Mouse (Mus musculus) myocyte (in vitro differentiated cells): Measurements from ENCODE around the gene Hes2. TPM values are rescaled to one million over a fixed set of nuclear protein-coding genes. Genes with fewer than 3 reads are reported as not detected.

Experiments used
- H3K27me3 ChIP-seq: one replicate; pipeline ENCODE4 v1.6.1; 2011; ENCODE audit not compliant: control insufficient read depth, insufficient read depth, insufficient read length
- H3K36me3 ChIP-seq: one replicate; pipeline ENCODE4 v1.6.1; 2011; ENCODE audit not compliant: control insufficient read depth, insufficient read depth
- H3K4me2 ChIP-seq: one replicate; pipeline ENCODE4 v1.6.1; 2011; ENCODE audit warnings: low read depth, control low read depth
- H3K4me3 ChIP-seq: one replicate; pipeline ENCODE4 v1.5.1; 2011; ENCODE audit warnings: mild to moderate bottlenecking, control low read depth, moderate library complexity
- H3K79me2 ChIP-seq: one replicate; pipeline ENCODE4 v1.6.1; 2011; ENCODE audit not compliant: control insufficient read depth, insufficient read depth
- H3ac ChIP-seq: one replicate; pipeline ENCODE4 v1.6.1; 2011; ENCODE audit not compliant: control insufficient read depth, insufficient read length
- CEBPB ChIP-seq: IDR thresholded peaks from 2 replicates; pipeline ENCODE4 v1.6.1; 2011; ENCODE audit warnings: mild to moderate bottlenecking, moderate library complexity; ENCODE audit not compliant: poor library complexity, insufficient read depth, severe bottlenecking
- E2F4 ChIP-seq: IDR thresholded peaks from one replicate; pipeline ENCODE4 v1.6.1; 2011; ENCODE audit warnings: mild to moderate bottlenecking, control low read depth, moderate library complexity; ENCODE audit not compliant: insufficient read depth
- MAX ChIP-seq: IDR thresholded peaks from one replicate; pipeline ENCODE4 v1.6.1; 2011; ENCODE audit warnings: low read depth, mild to moderate bottlenecking, control low read depth
- MYOD1 ChIP-seq, 3 experiments: IDR thresholded peaks; one replicate each; pipeline ENCODE4 v1.6.1; 2011; ENCODE audit warnings: control low read depth in 2 of 3, low read depth in 2 of 3, mild to moderate bottlenecking in 2 of 3, moderate library complexity in 1 of 3; ENCODE audit not compliant: insufficient read length in 2 of 3, control insufficient read depth in 1 of 3
- MYOG ChIP-seq, 3 experiments: IDR thresholded peaks; one replicate each; pipeline ENCODE4 v1.6.1; 2011; ENCODE audit warnings: control low read depth in 2 of 3, low read depth in 2 of 3, mild to moderate bottlenecking in 2 of 3; ENCODE audit not compliant: insufficient read length in 2 of 3, control insufficient read depth in 1 of 3, insufficient read depth in 1 of 3
- POLR2A ChIP-seq: IDR thresholded peaks from one replicate; pipeline ENCODE4 v1.6.1; 2011; ENCODE audit warnings: low read depth, mild to moderate bottlenecking, control low read depth, moderate library complexity; ENCODE audit not compliant: insufficient read length
- POLR2AphosphoS2 ChIP-seq: IDR thresholded peaks from one replicate; pipeline ENCODE4 v1.6.1; 2011; ENCODE audit warnings: low read depth, control low read depth; ENCODE audit not compliant: insufficient read length
- REST ChIP-seq: IDR thresholded peaks from one replicate; pipeline ENCODE4 v1.6.1; 2011; ENCODE audit warnings: mild to moderate bottlenecking, control low read depth, moderate library complexity; ENCODE audit not compliant: insufficient read depth, insufficient read length
- SRF ChIP-seq: IDR thresholded peaks from one replicate; pipeline ENCODE4 v1.6.1; 2011; ENCODE audit warnings: low read depth; ENCODE audit not compliant: control insufficient read depth, insufficient read length
- TCF12 ChIP-seq: IDR thresholded peaks from one replicate; pipeline ENCODE4 v1.6.1; 2011; ENCODE audit warnings: mild to moderate bottlenecking, control low read depth; ENCODE audit not compliant: poor library complexity, insufficient read depth, severe bottlenecking
- TCF3 ChIP-seq: IDR thresholded peaks from one replicate; pipeline ENCODE4 v1.6.1; 2011; ENCODE audit warnings: low read depth, control low read depth; ENCODE audit not compliant: insufficient read length
- USF1 ChIP-seq: IDR thresholded peaks from one replicate; pipeline ENCODE4 v1.6.1; 2011; ENCODE audit warnings: low read depth, mild to moderate bottlenecking, control low read depth, moderate library complexity
- polyA plus RNA-seq: library from polyadenylated mRNA; unstranded; fragments of >200 nt; fragmentation: generic; extraction: Trizol; gene quantifications from one replicate; pipeline ENCODE4 v1.2.1, GENCODE M21; 2012; ENCODE audit warnings: missing spikeins

Gene Hes2
- polyA plus RNA-seq, 1 experiment: not detected

- no peak for TF ChIP-seq MYOD1 (IDR thresholded peaks at IDR 0.05; ENCODE audit: control insufficient read depth in 1 of 3, insufficient read length in 2 of 3, low read depth in 2 of 3)
- no peak for TF ChIP-seq CEBPB
- TF ChIP-seq REST: no peak
- no peak for TF ChIP-seq MAX
- no peak for TF ChIP-seq POLR2AphosphoS2
- TF ChIP-seq MYOG (IDR thresholded peaks at IDR 0.05; ENCODE audit: control insufficient read depth in 1 of 3, insufficient read depth in 1 of 3, insufficient read length in 2 of 3, low read depth in 2 of 3): no peak
- no peak for TF ChIP-seq USF1
- TF ChIP-seq TCF3: no peak
- Histone ChIP-seq H3K4me2 (no peak overlapping the region), H3ac (no peak overlapping the region), H3K4me3 (no peak overlapping the region), H3K36me3 (no peaks in the 10 kb centered on the region), H3K27me3 (peaks cover 60% of the 10 kb centered on the region), H3K79me2 (no peaks in the 10 kb centered on the region)
These were observed 3.6 kb upstream of the Hes2 start for GRCm38 (mm10) chr4:152155019-152155418.

- Histone ChIP-seq H3K4me3 (no peak overlapping the region), H3ac (no peak overlapping the region), H3K79me2 (no peaks in the 10 kb centered on the region), H3K27me3 (peaks cover 47% of the 10 kb centered on the region), H3K4me2 (peak overlapping the region; percentile 48), H3K36me3 (no peaks in the 10 kb centered on the region)
- TF ChIP-seq REST (peak; percentile 63), MYOG (IDR thresholded peaks at IDR 0.05; ENCODE audit: control insufficient read depth in 1 of 3, insufficient read depth in 1 of 3, insufficient read length in 2 of 3, low read depth in 2 of 3) (no peak)
These were observed 685 bp upstream of the Hes2 start for GRCm38 (mm10) chr4:152157779-152158584.

GRCm38 (mm10) chr4:152159285-152159678 is 615 bp downstream of the Hes2 start:
- peak overlapping the region; percentile 48 for H3K4me2 ChIP-seq
- H3K79me2 ChIP-seq: no peaks in the 10 kb centered on the region
- no peak overlapping the region for H3ac ChIP-seq
- no peaks in the 10 kb centered on the region for H3K36me3 ChIP-seq
- no peak overlapping the region for H3K4me3 ChIP-seq
- TF ChIP-seq TCF3: no peak
- TF ChIP-seq REST: no peak
- no peak for TF ChIP-seq MYOG (IDR thresholded peaks at IDR 0.05; ENCODE audit: control insufficient read depth in 1 of 3, insufficient read depth in 1 of 3, insufficient read length in 2 of 3, low read depth in 2 of 3)
- no peak for TF ChIP-seq MYOD1 (IDR thresholded peaks at IDR 0.05; ENCODE audit: control insufficient read depth in 1 of 3, insufficient read length in 2 of 3, low read depth in 2 of 3)
- TF ChIP-seq E2F4: no peak
- peaks cover 44% of the 10 kb centered on the region for H3K27me3 ChIP-seq

- H3K27me3 ChIP-seq: peaks cover 44% of the 10 kb centered on the region
- H3K79me2 ChIP-seq: no peaks in the 10 kb centered on the region
- H3ac ChIP-seq: no peak overlapping the region
- H3K4me2 ChIP-seq: no peak overlapping the region
- H3K4me3 ChIP-seq: no peak overlapping the region
- TF ChIP-seq TCF12: no peak
- TF ChIP-seq MYOG (IDR thresholded peaks at IDR 0.05; ENCODE audit: control insufficient read depth in 1 of 3, insufficient read depth in 1 of 3, insufficient read length in 2 of 3, low read depth in 2 of 3): no peak
- no peak for TF ChIP-seq SRF
- no peak for TF ChIP-seq POLR2A
- TF ChIP-seq MYOD1 (IDR thresholded peaks at IDR 0.05; ENCODE audit: control insufficient read depth in 1 of 3, insufficient read length in 2 of 3, low read depth in 2 of 3): no peak
- TF ChIP-seq MAX: no peak
- TF ChIP-seq E2F4: no peak
- no peak for TF ChIP-seq REST
- H3K36me3 ChIP-seq: no peaks in the 10 kb centered on the region
These were observed 2.1 kb downstream of the Hes2 start for GRCm38 (mm10) chr4:152160748-152161147.

- Histone ChIP-seq H3K79me2 (no peaks in the 10 kb centered on the region), H3K4me2 (no peak overlapping the region), H3K4me3 (no peak overlapping the region), H3ac (no peak overlapping the region), H3K36me3 (no peaks in the 10 kb centered on the region), H3K27me3 (peaks cover 44% of the 10 kb centered on the region)
- TF ChIP-seq TCF12: no peak
- TF ChIP-seq MYOG (IDR thresholded peaks at IDR 0.05; ENCODE audit: control insufficient read depth in 1 of 3, insufficient read depth in 1 of 3, insufficient read length in 2 of 3, low read depth in 2 of 3): no peak
- no peak for TF ChIP-seq USF1
- TF ChIP-seq MYOD1 (IDR thresholded peaks at IDR 0.05; ENCODE audit: control insufficient read depth in 1 of 3, insufficient read length in 2 of 3, low read depth in 2 of 3): no peak
- no peak for TF ChIP-seq MAX
- no peak for TF ChIP-seq TCF3
- TF ChIP-seq POLR2A: no peak
- no peak for TF ChIP-seq REST
- TF ChIP-seq CEBPB: no peak
- TF ChIP-seq SRF: no peak
- no peak for TF ChIP-seq E2F4
- TF ChIP-seq POLR2AphosphoS2: no peak
These were observed 2.9 kb downstream of the Hes2 start for GRCm38 (mm10) chr4:152161601-152162000.
